Mouse (Mus musculus): ENCODE data around the gene T. TPM values are rescaled to one million over a fixed set of nuclear protein-coding genes. Genes with fewer than 3 reads are reported as not detected.

The T gene
- total RNA-seq, 2 experiments from 2014 or later: not detected

- DNase-seq (ENCODE audit: low spot score in 2 of 2): no peak
These were observed 1.9 kb upstream of the T start for GRCm38 (mm10) chr17:8432179-8432800.

DNA sequence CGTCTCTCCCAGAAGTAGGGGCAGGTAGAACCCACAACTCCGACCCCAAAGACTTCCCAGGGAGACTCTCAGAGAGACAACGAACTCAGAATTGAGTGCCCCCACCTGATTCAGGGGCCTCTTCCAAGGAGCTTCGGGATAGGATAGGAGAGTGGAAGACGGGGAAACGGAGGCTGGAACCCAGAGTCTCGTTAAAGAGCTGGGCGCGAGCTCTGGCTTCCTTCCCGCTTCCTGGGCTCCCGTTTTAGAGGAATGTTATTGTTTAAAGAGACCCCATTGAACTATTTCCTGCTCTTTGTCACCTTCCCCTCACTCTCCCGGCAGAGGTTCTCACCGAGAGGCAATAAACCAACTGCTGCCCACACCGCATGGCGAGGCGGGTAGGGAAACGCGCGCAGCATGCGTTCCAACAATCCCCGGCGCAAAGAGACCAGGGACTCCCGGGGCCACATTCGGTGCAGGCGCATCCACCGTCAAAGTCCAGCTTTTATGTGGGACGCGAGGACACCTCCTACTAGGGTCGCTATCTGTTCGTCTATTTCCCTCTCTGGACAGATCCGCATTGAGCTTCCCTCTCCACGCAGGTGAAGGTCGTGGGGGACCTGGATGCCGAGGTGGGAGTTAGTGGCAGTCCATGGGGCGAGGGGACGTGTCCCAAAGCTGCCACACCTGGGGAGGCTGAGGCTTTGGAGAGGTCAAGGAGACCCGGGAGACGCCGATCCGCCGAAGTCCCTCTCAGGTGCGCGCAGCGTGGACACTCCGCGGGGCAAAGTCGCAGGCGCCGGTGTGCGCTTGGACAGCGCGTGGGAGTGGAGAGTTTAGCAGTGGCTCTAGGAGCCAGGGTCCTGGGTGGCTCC lies 874 bp upstream of the T start:
- DNase-seq (ENCODE audit: low spot score in 2 of 2): no peak

GRCm38 (mm10) chr17:8436184-8436583 lies 2.0 kb downstream of the T start:
- DNase-seq (ENCODE audit: low spot score in 2 of 2): no peak

DNA sequence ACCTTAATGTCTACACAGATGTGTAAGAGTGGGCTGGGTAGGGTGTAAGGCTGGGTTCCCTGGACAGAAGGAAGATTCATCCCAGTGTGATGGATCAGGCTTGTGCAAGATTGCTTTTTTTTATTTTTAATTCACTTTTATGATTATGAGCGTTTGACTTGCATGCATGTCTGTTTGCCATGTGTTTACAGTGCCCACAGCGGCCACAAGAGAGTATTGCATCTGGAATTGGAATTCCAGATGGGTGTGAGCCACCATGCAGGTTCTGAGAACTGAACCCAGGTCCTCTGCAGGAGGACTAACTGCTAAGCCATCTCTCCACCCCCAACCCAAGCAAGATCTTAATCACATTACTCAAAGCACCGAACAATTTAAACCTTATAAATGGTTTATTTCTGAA lies 9.8 kb downstream of the T start:
- DNase-seq (ENCODE audit: low spot score in 2 of 2): no peak

DNA sequence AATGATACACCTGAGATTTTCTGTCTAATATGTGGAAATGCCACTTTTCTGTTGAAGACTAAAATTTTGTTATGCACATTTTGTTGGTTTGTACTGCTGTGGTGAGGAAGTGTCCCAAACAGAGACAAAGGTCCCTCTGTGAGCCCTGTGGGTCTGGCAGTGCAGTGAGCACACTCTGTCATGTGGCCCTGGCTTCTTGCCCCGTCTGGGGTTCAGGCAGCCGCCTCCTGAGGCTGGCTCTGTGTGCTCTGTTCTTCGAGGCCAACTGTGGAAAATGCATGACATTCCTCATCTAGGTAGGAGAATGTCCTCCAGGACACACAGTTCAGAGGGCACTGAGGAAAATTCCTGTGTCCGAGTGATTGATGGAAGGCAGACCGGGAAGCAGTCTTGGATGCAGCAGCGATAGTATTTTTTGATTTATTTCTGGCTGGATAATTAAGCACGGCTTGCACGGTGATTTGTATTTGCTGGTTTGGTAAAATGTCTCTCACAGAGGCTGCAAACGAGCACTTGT lies 13.5 kb downstream of the T start:
- DNase-seq (ENCODE audit: low spot score in 2 of 2): peak in 1 of 2 experiments; percentile 28

DNA sequence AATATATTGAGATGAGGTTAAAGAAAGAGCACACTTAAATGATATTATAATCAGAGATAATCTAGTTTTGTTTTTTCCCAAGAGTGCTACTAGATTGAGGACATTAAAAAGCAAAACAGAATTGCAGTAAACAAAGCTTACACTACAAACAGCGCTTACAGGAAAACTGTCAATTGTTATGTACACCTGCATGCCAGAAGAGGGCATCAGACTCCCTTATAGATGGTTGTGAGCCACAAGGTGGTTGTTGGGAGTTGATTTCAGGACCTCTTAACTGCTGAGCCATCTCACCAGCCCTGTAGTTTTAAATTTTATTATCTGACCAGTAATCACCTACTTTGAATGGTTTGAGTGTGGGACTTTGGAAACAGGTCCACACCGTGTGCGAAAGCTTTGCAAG lies 14.1 kb downstream of the T start:
- DNase-seq (ENCODE audit: low spot score in 2 of 2): no peak

DNA sequence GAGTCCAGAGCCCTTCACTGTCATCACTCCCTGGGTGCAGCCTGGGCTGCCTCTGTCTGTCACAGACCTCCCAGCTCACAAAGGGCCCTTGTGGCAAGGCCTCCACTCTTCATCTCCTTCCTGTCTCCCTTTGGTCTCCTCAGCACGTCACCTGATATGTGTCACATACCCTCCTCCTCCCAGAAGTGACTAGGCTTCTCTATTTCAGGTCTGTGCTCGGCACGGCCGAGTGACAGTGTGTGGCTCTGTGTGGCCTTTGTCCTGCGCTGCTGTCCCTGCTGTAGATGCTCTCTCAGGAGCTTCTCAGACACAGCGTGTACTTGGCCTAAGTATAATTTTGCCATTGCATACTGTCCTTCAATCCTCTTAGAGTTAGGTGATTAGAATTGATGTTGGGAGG lies 21.0 kb downstream of the T start:
- DNase-seq (ENCODE audit: low spot score in 2 of 2): no peak

DNA sequence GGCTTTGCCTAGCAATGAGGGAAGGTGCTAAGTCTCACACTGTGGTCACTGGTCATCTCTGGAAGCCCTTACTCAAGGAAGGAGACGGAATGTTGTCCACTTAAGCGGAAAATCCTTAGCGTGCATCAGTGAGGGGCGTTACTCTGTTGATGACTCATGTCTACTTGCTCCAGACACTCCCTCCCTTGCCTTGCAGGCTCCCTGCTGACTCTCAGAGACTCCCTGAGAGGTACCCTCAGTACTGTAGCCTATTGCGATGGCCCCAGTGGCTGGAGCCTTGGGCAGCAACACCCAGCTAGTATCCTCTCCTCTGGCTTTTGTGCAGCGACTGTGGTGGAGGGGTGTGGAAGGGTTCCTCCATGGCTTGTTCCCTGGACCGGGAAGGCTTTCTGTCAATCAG lies 21.4 kb downstream of the T start:
- no peak for DNase-seq (ENCODE audit: low spot score in 2 of 2)

DNA sequence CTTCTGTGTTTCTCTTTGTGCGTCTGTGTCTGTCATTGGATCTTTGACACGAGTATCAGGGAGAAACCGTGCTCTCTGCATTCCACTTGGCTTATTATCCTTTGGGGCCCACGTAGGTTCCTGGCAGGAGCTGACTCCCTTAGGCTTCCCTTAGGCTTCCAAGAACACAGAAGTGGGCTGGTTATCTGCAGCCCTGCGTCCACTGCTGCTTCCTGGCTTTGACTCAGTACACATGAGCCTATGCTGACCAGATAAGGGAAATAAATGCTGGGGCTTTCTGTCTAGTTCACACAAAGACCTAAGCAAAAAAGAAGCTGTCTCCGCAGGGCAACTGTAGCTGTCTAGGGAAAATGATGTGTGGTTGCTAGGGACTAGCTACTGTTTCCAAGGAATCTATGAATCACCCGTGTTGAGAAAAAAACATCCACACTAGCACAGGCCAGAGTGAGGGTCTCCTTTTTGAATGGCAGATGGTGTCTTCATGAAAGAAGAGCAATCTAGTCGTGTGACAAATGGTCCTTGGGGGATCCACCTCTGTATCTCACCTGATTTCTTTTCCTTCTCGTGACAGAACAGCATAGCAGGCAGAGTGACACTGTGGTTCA lies 22.7 kb downstream of the T start:
- no peak for DNase-seq (ENCODE audit: low spot score in 2 of 2)

DNA sequence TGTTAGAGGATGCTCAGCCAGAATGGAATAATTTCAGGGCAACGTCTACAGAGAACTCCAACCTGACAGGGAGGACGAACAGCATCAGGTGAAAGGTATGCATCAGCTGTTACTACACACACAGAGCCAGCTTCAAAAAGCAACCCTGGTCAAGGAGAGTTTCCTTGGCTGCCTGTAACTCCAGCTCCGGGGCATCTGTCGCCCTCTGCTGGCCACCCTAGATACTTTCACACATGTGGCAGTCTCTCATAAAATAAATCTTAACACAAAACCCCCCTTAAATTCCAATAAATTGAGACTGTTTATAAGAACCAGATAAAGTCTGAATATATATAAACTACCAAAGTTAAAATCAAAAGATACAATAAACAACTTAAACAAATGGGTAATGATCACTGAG lies 27.3 kb downstream of the T start:
- DNase-seq (ENCODE audit: low spot score in 2 of 2): peak in 1 of 2 experiments; percentile 39

- DNase-seq (ENCODE audit: low spot score in 2 of 2): peak; percentile 65 to 69
These were observed 29.4 kb downstream of the T start for GRCm38 (mm10) chr17:8463482-8464128.

DNA sequence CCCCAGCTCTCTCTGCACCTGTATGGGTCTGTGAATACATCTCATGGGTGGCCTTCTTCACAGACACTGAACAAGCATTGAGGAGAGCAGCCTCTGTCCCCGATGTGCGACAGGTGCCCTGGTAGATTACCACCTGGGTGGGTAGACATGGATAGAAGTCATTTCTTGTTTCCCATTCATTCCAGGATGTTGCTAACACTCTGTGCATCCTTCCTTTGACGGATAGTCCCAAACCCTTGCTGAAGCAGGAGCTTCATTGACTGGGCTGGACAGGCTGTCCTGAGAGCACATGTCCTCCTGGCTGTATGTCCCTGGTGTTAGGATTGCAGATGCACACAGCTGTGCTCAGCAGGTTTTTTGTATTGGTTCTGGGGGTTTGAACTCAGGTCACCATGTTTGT lies 33.5 kb downstream of the T start:
- no peak for DNase-seq (ENCODE audit: low spot score in 2 of 2)

GRCm38 (mm10) chr17:8468716-8469344 lies 34.6 kb downstream of the T start:
- DNase-seq (ENCODE audit: low spot score in 2 of 2): peak; percentile 89 to 93

DNA sequence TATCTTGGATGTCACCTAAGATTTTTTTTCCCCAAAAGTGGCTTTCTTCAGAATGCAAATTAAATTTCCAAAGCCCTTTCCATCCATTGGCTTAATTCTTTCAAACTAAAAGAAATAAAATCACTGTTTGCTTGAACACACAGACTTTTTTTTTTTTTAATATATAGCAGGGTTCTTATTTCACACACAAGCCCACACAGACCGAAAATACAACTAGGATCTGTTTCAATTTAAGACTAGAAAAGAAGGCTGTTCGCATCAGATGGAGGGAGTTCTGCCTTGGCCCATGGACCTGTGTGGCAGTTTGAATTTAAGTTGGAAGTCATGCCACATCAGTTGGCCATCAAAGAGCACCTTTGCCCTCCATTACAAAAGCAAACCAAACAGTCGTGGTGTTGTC lies 44.3 kb downstream of the T start:
- DNase-seq (ENCODE audit: low spot score in 2 of 2): no peak

GRCm38 (mm10) chr17:8479493-8480128 lies 45.4 kb downstream of the T start:
- no peak for DNase-seq (ENCODE audit: low spot score in 2 of 2)

- DNase-seq (ENCODE audit: low spot score in 2 of 2): no peak
These were observed 47.6 kb downstream of the T start for GRCm38 (mm10) chr17:8481797-8482196.

DNA sequence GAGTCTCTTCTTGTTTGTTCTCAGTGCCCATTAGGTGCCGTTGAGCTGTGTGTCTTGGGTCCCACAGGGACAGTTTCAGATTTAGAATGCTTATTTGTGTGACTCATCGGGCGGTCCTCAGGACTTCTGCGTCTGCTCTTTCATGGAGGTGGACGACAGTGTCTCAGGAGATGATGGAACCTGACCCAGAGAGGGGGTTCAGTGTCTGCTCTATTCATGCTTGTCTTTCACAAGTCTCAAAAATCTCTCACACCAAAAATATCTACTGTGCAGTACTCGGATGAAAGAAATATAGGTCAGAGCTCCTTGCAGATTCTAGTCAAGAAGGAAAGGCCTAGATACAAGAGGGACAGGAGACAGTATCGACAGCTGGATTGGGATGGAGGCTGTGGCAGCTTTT lies 48.7 kb downstream of the T start:
- DNase-seq (ENCODE audit: low spot score in 2 of 2): no peak

DNA sequence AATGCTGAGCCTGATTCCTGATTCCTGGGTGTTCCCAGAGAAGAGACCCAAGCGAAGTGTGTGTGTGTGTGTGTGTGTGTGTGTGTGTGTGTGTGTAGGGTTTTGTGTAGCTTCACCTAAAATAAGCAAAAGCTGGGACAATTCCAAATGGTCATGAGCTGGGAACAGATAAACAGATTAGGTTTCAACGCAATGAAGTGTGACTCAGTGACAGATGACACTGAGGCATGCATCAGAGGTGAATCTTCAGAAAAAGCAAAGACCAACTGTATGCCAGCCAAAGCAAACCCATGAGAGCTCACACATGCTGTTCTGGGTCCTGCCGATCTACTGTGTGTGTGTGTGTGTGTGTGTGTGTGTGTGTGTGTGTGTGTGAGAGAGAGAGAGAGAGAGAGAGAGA lies 50.0 kb downstream of the T start:
- no peak for DNase-seq (ENCODE audit: low spot score in 2 of 2)

- no peak for DNase-seq (ENCODE audit: low spot score in 2 of 2)
These were observed 50.9 kb downstream of the T start for GRCm38 (mm10) chr17:8485146-8485545.

DNA sequence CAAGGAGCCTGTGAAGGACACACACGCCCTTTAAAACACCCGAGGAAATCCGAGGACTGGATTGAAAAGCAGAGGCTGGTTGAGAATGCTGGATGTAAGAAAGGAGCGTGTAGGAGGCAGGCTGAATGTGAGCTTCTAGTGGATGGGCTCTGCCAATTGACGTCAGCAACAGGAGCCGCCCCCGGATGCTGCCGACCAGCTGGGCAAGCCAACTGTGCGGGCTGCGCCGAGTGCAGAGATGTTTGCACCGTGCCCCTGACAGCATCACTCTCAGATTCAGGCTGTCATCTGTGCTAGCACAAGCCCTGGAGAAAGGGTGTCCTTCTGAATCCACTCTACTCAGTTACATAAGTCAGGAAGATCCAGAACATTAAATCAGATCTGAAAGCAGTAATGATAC lies 53.6 kb downstream of the T start:
- peak; percentile 87 to 95 for DNase-seq (ENCODE audit: low spot score in 2 of 2)

DNA sequence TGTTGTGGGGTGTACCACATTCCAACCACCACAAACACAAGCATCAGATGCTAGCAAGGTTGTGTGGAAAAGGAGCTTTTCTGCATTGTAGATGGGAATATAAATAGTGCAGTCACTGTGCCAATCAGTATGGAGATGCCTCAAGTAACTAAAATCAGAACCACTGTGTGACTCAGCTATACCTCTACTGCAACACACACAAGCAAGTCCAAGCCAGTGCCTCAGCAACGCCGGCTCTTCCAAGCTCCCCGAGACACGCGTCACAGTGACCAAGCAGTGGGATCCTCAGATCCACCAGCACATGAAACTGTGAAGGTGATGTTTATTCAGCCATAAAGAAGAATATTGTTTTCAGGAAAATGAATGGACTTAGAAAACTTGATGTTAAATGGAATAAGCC lies 56.7 kb downstream of the T start:
- DNase-seq (ENCODE audit: low spot score in 2 of 2): no peak

All from layer of hippocampus, postnatal 14 days (tissue).